Mouse (Mus musculus) right cerebral cortex, adult 2 months (tissue): Measurements from ENCODE around the gene Gprc5b.

Experiments used
- DNase-seq, 2 experiments: peaks; one replicate each; pipeline ENCODE4 v3.0.0; 2021 to 2022; ENCODE audit warnings: low spot score in 2 of 2

Gene Gprc5b

DNA sequence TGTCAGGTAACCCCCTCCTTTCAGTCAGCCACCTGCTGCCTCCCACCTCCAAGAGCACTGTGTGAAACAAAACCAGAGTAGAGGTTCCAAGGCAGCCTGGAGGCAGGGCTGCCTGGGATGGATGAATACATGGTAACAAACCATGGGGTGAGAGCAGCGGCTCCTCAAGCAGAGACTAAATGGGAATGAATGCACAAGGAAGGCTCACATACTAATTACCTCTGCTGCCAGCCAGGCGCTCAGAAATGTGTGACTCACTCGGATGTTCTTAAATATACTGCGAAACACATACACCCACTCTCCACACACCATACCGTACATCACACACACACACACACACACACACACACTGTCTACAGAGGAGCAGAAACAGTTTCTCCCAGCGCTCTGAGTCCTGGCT is 4.7 kb downstream of the Gprc5b start:
- peak; percentile 81 to 82 for DNase-seq

DNA sequence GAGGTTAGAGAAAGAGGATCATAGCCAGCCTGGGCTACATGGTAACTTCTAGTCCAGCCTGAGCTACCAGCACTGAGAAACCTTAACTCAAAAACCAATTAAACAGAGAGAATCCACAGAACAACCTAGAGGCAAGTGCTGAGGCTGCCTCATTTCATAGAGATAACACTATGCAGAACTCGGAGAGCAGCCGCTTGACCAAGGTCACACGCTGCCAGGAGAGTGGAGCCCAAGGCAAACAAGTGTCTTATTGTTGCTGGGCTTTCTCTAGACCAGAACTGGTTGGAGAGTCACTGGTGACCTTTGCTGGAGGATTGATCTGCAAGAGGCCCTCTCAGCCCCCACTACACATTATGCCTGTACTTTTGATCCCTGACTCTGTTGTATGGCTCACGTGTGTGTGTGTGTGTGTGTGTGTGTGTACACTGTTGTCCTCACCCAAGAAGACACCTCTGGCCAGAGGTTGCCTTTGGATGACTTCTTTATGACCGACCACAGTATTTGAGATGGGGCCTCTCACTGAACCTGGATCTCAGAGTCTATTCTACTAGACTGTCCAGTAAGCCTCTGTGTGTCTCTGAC is 5.6 kb downstream of the Gprc5b start:
- DNase-seq: no peak

DNA sequence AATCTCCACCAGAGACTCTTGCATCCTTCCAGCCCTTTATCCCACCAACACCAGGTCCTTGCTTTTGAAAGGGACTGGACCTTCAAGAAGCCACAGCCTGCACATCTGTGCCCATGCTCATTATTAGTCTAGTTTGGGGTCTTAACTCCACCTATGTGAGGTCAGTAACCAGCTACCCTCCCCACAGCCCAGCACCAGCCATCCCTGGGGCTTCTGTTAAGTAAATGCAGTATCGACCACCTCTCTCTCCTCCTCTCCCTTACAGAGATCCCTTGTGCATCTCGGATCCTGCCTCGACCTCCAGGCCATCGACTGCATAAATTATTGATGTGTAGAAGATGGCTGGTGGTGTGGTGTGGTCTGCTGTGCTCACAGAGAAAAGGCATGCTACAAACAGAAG is 8.6 kb downstream of the Gprc5b start:
- DNase-seq: no peak

- DNase-seq: no peak
Measured at GRCm38 (mm10) chr7:118985786-118986185, 9.2 kb downstream of the Gprc5b start.

DNA sequence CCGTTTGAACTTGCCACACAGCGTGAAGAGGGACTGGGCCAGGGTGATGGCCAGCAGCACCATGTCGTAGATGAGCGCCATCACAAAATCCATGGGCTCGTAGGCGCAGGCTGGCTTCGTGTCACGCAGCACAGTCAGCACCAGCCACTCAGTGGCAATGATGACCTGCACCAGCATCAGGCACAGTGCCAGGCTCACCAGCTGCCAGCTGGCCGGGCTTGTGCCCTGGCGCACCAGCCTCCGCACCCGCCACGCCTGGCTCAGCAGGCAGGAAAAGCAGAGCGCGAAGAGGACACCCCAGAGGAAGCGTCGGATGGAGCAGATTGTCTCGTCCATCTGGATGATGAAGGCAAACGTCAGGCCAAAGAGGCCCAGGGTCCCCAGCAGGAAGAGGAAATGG is 11.1 kb downstream of the Gprc5b start:
- peak in 1 of 2 experiments; percentile 75 for DNase-seq

GRCm38 (mm10) chr7:118982586-118982985 is 12.4 kb downstream of the Gprc5b start:
- DNase-seq: no peak

DNA sequence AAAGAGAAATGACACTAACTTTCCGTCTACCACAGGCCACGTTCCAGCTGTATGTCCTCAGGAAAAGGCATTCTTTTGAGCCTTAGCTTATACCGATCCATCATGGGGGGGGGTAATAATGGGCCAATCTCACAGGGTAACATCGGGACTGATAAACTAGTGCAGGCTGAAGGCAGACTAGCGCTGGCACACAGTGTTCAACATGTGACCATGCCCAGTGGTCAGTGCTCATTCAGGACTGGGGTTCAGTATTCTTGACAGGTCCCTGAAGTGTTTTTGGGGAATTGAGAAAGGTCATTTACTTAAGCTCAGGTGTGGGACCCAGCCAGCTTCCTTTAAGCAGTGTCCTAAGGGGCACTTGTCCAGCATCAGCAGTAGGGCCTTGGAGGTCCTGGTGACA is 13.2 kb downstream of the Gprc5b start:
- no peak for DNase-seq

- DNase-seq: no peak
Measured at GRCm38 (mm10) chr7:118981346-118981745, 13.7 kb downstream of the Gprc5b start.

DNA sequence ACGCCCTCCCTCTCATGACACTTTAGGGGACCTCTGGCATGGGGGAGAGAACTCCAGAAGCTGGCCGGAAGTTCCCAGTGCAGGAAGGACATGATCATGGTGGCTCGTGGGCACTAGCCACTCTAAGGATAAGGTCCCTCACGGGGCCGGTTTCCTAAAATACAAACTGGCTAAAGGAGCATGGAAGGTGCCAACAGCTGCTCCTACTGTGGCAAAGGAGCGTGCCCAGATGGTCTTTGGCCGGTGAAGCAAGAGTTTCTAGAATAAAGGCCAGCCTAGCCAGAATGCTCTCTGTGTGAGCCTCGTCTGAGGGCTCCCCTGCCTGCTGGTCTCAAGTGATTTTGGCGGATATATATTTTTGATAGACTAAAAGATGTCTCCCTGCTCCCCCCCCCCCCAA is 15.3 kb downstream of the Gprc5b start:
- no peak for DNase-seq

- DNase-seq: no peak
Measured at GRCm38 (mm10) chr7:118979121-118979520, 15.9 kb downstream of the Gprc5b start.

DNA sequence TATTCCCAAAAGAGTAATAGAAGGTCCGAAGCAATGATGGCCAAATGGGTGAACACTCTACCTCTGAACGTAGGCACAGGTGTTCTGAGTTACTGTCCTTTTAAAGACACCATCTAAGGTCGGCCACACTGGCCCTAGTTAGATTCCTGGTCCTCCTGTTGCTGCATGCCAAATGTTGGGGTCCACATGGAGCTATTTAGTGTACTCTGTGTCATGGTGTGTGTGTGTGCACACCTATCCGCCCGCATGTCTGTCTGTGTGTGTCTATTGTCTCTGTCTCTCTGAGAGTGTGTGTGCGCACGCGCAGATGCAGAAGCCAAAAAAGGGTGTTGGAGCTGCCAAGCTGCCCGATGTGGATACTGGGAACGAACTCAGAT is 17.9 kb downstream of the Gprc5b start:
- DNase-seq: no peak

DNA sequence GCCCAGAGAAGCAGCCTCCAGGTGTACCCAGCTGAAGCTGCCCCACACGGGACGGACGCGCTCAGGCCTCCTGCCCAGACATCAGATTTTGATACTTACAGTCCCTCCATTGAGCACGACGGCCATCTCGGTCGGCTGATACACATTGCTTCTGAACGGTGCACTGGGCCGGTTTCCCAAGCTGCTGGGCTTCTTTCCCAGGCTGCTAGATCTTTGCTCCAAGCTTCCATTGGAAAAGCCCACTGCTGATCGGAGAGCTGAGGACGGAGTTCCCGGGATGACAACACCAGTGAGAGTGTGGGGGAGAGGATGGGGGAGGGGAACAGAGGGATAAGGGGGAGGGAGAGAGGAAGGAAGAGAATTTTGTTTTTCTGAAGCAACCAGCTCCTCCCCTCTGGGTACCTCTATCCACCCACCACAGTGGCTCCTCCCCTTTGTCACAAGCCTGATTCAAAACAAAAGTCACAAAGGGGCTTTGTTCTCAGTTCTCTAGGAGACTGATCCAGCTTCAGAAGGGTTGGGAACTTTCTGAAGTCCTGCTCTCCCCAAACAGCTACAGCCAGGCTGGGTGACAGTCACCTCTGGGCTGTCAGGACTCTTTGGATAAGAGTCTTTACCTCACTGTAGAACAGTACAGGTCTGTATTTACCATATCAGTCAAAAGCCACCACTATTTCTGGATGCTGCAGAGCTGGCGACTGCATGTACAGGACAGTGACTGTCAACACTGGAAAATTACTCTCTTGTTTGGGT is 18.4 kb downstream of the Gprc5b start:
- peak in 1 of 2 experiments; percentile 52 for DNase-seq

- DNase-seq: no peak
Measured at GRCm38 (mm10) chr7:118975837-118976236, 19.2 kb downstream of the Gprc5b start.

DNA sequence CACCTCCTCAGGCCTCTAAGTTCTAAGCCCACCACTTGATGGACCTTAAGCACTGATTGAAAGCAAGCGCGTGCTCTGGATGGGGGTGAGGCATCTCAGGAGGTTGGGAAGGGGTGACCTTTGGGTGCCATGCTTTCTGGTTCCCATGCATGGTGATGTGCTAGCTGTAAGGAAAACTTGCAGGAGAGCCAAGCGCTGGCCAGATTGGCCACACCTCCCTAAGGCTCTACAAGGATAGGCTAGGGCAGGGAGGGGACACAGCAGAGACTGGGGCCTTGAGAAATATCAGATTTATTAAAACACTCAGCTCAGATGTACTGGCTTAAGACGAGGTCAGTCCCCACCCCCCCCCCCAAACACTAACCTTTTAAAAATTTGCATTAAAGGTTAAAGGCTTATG is 21.6 kb downstream of the Gprc5b start:
- no peak for DNase-seq

GRCm38 (mm10) chr7:118972306-118972705 is 22.7 kb downstream of the Gprc5b start:
- no peak for DNase-seq

GRCm38 (mm10) chr7:118971499-118971898 is 23.5 kb downstream of the Gprc5b start:
- no peak for DNase-seq

DNA sequence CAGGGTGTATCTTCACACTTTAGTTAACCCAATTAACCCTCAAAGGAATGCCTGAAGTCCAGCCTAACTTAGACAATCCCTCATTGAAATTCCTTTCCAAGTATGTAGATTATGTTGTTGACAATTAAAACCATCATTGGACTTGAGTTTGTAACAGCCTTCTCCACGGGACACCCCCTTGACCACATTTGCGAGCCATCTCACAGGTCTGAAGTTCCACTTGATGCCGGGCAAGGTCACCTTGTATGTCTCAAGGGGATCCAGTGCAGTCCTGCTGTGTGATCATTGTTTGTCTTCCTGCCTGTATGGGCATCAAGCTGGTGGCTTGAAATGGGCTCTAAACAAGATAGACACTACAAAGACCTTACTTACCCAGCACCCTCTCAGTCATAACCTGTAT is 26.1 kb downstream of the Gprc5b start:
- no peak for DNase-seq

- DNase-seq: no peak
Measured at GRCm38 (mm10) chr7:118965198-118965597, 29.8 kb downstream of the Gprc5b start.

DNA sequence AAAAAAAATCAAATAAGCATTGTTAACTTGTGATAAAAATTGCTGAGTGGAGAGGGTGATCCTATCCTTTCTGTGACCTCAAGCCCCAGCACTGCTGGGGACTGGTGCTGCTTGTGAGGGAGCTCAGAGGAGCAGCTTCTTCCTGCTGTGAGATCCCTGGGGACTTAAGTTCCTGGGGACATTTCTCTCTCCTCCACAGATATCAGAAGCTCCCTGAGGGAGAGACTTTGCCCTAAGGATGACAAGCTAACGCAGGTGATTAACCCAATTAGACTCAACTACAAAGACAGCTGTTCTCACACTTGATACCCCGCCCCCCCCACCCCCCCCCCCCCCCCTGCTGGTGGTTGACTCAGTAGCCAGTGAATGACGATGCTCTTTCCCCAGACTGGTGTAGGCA is 30.2 kb downstream of the Gprc5b start:
- DNase-seq: no peak

- DNase-seq: no peak
Measured at GRCm38 (mm10) chr7:118959209-118959608, 35.8 kb downstream of the Gprc5b start.

DNA sequence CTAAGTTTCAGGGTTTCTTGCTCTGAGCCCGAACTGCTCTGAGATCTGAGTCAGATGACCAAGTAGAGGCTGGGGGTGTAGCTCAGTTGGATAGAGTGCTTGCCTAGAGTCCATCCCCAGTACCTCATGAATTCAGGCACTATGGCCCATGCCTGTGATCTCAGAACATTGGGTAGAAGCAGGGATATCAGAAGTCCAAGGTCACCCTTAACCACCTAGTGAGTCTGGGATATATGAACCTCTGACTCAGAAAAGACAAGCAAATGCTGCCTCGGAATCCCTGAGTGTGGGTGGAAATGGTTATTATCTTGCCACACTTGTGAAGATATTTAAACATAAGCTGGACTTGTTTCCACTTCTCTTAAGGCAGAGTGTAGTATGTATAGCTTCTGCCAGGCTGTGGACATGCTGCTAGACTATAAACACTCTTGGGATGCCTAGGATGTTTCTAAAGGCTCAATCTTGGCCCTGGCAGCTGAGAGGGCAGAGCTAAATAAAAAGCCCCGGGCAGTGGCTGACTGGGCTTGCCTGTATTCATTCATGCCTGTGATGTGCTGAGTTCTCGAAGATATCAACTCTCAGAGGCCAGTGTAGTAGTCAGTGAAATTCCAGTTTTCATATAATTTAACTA is 38.3 kb downstream of the Gprc5b start:
- DNase-seq: no peak

DNA sequence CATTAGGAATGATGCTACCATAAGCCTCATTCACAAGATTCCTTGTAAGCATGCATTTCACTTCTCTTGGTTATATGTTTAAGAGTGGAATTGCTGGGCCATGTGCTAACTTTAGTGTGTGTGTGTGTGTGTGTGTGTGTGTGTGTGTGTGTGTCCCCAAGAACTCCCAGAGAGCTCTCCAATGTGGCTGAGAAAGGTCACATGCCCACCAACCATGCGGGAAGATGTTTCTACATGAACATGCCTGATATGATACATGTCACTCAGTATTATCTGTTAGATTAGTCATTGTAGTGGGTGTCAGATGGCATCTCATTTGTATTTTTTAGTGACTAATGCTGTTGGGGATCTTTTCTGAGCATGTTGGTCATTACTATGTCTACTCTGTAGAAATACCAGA is 40.0 kb downstream of the Gprc5b start:
- DNase-seq: no peak

- no peak for DNase-seq
Measured at GRCm38 (mm10) chr7:118953626-118954282, 41.3 kb downstream of the Gprc5b start.
